Mouse (Mus musculus) brown adipose tissue, adult 24 weeks (tissue): ENCODE results near the gene Ctnnd2. TPM values are rescaled to one million over a fixed set of nuclear protein-coding genes. Genes with fewer than 3 reads are reported as not detected.

Experiments used
- H3K27ac ChIP-seq: fragments of 200-500 bp; replicated peaks from 2 replicates; pipeline ENCODE4 v1.5.1; 2012; ENCODE audit warnings: low read depth, mild to moderate bottlenecking, low read length
- H3K4me1 ChIP-seq: fragments of 200-500 bp; 2 replicates; pipeline ENCODE4 v1.6.1; 2012; ENCODE audit warnings: low read length, mixed read lengths; ENCODE audit not compliant: control insufficient read depth, insufficient read depth, insufficient read length
- H3K4me3 ChIP-seq: fragments of 200-500 bp; 2 replicates; pipeline ENCODE4 v1.5.1; 2012; ENCODE audit warnings: low read depth, mild to moderate bottlenecking, low read length, moderate library complexity; ENCODE audit not compliant: insufficient read depth
- polyA plus RNA-seq: library from polyadenylated mRNA; stranded (reverse); fragments of >200 nt; gene quantifications from 2 replicates; pipeline ENCODE4 v1.2.4, GENCODE M21; 2012; ENCODE audit not compliant: missing spikeins, insufficient read depth, insufficient read length

Gene Ctnnd2
- polyA plus RNA-seq, 1 experiment, result not detected

DNA sequence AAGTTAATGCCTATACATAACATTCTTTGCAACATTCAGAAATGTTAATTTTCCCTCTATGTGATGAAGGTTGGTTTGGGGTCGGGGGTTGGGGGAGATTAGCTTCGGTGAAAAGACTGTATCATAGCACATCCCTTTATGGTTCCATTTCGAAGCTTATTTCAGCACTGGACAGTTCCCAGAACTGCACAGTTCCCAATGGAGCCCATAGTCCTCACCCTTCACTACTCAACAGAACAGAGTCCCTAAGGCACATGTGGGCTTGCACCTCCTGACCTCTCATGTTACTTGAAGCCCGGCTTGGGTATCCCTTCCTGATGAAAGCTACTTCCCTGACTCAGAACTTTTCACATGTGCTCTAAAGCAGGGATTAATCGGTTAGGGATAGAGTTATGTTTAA lies 753.4 kb downstream of the Ctnnd2 start:
- no peak overlapping the region for H3K4me3 ChIP-seq
- no peaks in the 10 kb centered on the region for H3K4me1 ChIP-seq
- H3K27ac ChIP-seq, result no peak overlapping the region

DNA sequence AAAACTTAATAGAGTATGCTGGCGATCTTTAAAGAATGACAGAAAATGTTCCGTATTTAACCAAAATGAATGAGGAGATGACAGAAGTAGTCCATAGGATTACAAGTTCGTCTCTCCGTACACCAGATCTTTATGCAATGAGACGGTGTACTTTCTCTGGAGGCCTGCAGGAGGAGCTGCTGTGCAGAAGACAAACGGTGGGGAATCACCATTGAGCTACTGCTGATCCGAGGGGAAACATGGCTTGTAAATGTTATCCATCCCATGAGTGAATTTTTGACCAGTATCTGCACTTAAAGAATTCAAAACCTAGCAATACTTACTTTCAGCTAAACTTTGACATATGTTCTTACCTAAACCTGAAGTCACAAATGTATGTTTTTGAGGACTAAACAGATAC lies 755.2 kb downstream of the Ctnnd2 start:
- H3K27ac ChIP-seq, result no peak overlapping the region
- no peaks in the 10 kb centered on the region for H3K4me1 ChIP-seq
- H3K4me3 ChIP-seq, result no peak overlapping the region

DNA sequence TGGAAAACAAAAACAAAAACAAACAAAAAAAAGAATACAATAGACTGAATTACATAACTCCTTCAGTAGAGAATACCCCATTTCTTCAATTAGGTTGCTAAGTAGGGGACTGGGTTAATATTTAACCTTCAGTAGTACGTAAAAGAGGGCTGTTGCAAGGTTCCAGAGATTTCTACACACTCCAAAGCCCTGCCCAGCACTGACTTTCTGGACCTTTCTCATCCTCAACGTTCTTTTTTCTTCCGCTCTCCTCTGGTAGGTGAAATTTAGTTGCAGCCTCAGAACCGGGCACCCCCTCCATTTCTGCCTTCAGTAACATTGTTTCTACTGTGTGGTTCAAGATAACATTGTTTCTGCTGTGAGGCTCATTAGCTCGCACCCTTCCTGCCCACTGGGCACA lies 759.5 kb downstream of the Ctnnd2 start:
- H3K4me3 ChIP-seq, result no peak overlapping the region
- H3K27ac ChIP-seq, result no peak overlapping the region
- no peaks in the 10 kb centered on the region for H3K4me1 ChIP-seq

DNA sequence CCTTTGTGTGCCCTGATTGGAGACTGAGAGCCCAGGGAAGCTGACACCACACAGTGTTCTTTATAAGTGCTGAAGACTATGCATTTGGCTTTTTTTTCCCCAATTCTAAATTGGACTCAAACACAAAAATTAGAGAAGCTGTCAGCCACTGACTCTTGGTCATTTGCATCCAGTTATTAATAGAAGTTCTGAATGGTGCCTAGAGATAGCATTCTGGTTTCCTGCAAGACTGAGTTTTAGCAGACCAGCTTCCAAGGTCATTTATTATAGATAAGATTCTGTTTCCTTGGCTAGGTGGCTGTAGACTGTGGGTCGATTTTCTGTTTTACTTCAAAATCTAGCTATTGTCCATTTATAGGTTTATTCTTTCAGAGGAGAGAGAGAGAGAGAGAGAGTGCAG lies 773.5 kb downstream of the Ctnnd2 start:
- no peak overlapping the region for H3K27ac ChIP-seq
- no peak overlapping the region for H3K4me3 ChIP-seq
- no peaks in the 10 kb centered on the region for H3K4me1 ChIP-seq

DNA sequence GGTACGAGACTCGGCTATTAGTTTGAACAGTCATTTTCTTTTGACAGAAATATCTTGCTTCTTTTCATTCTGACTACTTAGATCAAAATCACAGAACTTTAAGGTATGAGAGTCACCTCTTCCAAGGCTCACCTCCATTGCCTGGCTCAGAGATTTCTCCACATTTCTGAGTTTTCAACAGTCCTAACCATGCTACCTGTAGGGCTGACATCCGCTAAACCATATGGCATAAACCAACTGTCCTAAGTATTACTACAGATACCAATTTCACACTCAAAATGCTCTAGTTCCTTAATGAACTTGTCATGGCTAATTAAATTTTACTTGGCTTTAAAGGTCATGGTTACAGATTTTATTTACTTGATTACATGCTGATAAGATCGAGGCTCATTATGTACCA lies 786.1 kb downstream of the Ctnnd2 start:
- H3K4me3 ChIP-seq, result no peak overlapping the region
- H3K4me1 ChIP-seq, result no peaks in the 10 kb centered on the region
- no peak overlapping the region for H3K27ac ChIP-seq

GRCm38 (mm10) chr15:30962421-30963160 lies 790.2 kb downstream of the Ctnnd2 start:
- Histone ChIP-seq H3K4me1 (no peaks in the 10 kb centered on the region), H3K27ac (no peak overlapping the region), H3K4me3 (no peak overlapping the region)

DNA sequence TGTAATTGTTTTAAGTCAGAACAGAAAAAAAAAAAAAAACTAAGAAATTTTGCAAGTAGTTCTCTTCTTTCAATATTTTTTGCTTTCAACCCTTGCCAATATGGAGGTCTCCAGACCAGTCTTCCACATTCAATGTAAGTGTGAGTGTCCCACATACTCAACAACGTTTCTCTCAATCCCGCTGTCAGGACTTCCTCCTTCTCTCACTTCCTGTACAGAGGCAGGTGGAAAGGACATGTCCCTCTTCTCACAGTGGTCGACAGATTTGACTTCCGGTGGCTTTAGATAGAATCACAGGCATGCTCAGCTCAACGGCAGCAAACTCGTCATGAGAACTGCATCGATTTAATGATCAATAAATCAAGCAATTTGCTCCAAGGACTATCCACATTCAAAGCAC lies 791.7 kb downstream of the Ctnnd2 start:
- H3K4me3 ChIP-seq, result no peak overlapping the region
- no peak overlapping the region for H3K27ac ChIP-seq
- no peaks in the 10 kb centered on the region for H3K4me1 ChIP-seq

DNA sequence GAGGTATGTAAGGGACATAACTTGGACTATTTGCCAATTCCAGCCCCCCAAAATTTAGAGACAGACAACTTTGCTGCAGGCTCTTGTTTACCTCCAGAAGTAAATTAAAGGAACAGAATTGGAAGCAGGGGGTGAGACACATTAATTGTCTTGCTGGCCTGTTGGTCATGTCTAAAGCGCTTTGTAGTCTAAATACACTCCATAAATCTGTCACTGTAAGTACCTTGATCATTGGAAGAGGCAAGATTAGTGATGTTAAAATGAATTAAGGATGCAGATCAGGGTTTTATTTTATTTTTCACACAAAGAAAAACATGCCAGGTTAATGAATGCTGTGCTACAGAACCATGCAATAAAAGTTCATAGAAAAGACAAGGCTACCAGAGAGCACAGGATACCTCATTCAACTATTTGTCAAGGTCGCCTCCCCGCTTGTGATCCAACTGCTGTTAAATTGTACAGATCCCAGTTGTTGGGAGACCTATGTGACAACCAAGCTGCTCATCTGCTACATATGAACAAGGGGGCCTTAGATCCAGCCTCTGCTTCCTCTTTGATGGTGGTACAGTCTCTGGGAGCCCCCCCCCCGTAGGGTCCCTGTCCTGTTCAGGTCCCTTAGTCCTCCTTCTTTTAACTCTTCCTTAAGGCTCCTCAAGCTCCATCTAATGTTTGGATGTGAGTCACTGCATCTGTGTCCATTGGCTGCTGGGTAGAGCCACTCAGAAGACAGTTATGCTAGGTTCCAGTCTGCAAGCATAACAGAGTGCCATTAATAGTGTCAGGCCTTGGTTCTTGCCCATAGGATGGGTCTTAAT lies 792.7 kb downstream of the Ctnnd2 start:
- Histone ChIP-seq H3K4me3 (no peak overlapping the region), H3K4me1 (no peaks in the 10 kb centered on the region), H3K27ac (no peak overlapping the region)

DNA sequence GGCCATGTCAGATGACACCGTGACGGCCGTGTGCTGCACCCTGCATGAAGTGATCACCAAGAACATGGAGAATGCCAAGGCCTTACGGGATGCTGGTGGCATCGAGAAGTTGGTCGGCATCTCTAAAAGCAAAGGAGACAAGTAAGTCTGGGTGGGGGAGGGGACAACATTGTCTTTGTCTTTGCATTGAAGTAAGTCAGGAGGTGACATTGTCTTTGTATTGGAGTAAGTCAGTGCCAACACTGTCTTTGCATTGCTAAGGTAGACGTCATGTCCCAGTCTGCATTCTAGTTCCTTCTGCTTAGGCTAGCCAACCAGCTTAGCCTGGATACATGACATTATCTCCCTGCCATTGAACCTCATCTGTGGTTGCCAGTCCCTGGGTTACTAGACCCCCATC lies 794.4 kb downstream of the Ctnnd2 start:
- no peaks in the 10 kb centered on the region for H3K4me1 ChIP-seq
- no peak overlapping the region for H3K4me3 ChIP-seq
- no peak overlapping the region for H3K27ac ChIP-seq

- H3K4me3 ChIP-seq, result no peak overlapping the region
- no peak overlapping the region for H3K27ac ChIP-seq
- no peaks in the 10 kb centered on the region for H3K4me1 ChIP-seq
Measured at GRCm38 (mm10) chr15:30974436-30974835, 802.0 kb downstream of the Ctnnd2 start.

DNA sequence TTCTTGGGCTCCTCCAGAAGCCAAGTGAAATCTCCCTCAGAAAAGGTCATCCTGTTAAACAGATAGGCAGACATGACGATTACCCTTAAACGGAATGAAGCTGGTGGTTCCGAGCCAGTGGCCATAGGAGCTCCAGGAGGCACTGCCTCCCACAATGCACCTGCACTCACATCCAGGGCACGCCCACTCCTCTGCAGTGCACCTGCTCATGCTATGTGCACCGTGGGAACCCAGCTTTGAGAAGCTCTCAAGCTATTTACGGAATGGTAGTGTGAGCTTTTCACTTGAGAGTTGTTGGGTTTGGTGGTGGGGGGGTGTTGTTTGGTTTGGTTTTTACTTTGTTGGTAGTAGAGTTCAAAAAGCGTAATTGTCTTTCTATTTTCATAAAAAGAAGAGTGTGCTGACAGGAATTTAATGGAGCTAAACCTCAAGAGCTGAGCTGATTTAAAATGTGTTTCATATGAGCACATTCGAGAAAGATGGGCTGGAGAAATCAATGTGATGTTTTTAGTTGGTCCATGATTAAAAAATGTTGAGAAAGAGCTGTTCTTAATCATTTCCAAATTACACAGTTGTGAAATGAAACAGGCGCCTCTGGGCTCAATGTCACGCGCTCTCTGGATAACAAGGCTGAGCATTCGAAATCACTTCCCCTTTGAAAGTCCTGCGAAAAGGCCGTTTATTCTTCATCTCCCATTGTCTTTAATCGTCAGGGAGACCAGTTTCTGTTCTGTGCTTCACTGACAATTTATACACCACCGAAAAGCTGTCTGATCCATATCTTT lies 802.8 kb downstream of the Ctnnd2 start:
- Histone ChIP-seq H3K4me1 (no peaks in the 10 kb centered on the region), H3K27ac (no peak overlapping the region), H3K4me3 (no peak overlapping the region)

GRCm38 (mm10) chr15:30977166-30977740 lies 804.9 kb downstream of the Ctnnd2 start:
- no peak overlapping the region for H3K4me3 ChIP-seq
- no peaks in the 10 kb centered on the region for H3K4me1 ChIP-seq
- no peak overlapping the region for H3K27ac ChIP-seq

GRCm38 (mm10) chr15:30986890-30987289 lies 814.5 kb downstream of the Ctnnd2 start:
- Histone ChIP-seq H3K4me1 (no peaks in the 10 kb centered on the region), H3K27ac (no peak overlapping the region), H3K4me3 (no peak overlapping the region)

DNA sequence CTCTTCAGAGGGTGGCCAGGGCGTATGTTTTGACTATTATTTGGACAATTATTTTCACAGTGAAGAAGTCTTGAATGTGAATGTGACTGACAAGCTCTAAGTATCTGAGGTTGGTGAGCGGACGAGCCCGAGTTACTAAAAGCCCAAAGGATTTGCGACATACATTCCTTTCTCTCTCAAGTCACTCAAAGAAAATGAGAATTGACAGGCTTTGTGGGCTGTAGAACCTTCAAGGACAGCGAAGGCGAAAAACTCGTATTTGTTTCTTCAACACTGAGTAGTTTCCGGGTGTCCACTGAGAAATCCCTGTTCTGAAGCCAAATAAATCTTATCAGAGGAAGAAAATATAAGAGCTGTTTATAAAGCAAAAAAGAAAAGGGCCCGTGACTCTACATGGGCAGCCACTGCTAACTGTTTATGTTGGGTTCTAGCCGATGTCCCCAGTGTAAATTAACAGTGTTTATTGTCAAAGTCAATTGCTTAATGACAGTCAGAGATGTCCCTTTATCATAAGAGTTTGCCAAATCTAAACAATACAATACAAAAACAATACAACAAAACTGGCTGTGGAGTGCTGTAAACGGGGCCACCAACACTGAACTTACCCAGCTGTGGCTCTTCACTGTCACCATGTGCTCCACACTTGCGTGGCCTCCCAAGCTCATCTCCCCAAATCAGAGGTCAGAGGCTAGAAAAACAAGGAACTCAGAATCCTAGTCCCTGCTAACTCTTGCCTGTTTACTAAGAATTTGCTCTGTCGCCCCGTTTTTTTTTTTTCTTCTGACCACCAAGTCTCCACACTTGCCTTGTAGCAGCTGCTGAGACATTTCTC lies 818.2 kb downstream of the Ctnnd2 start:
- H3K27ac ChIP-seq, result no peak overlapping the region
- no peaks in the 10 kb centered on the region for H3K4me1 ChIP-seq
- no peak overlapping the region for H3K4me3 ChIP-seq
